Mouse (Mus musculus) midbrain, embryonic 13.5 days (tissue): ENCODE measurements around the gene Dnah8. TPM values are rescaled to one million over a fixed set of nuclear protein-coding genes. Genes with fewer than 3 reads are reported as not detected.
"Not testable (repeated sequence)": the region's sequence is repeated elsewhere in the genome, so short reads cannot be mapped to it uniquely, and the experiment has no call there.

Experiments used
- ATAC-seq: fragments of 200-750 bp; cut with Nextera tagmentation; 2 replicates; pipeline ENCODE4 v1.8.0; 2017; ENCODE audit warnings: mild to moderate bottlenecking, moderate TSS enrichment, moderate library complexity
- H3K27ac ChIP-seq: fragments of 300-500 bp; sonication (generic); 2 replicates; pipeline ENCODE4 v1.5.1; 2015; ENCODE audit warnings: inconsistent platforms, mild to moderate bottlenecking, moderate library complexity
- H3K27me3 ChIP-seq: fragments of 300-500 bp; sonication (generic); 2 replicates; pipeline ENCODE4 v1.6.1; 2015; ENCODE audit warnings: mild to moderate bottlenecking, inconsistent platforms
- H3K36me3 ChIP-seq: fragments of 300-500 bp; sonication (generic); 2 replicates; pipeline ENCODE4 v1.6.1; 2015; ENCODE audit warnings: mild to moderate bottlenecking, inconsistent platforms
- H3K4me1 ChIP-seq: fragments of 300-500 bp; sonication (generic); replicated peaks from 2 replicates; pipeline ENCODE4 v1.6.1; 2015; ENCODE audit warnings: inconsistent platforms
- H3K4me2 ChIP-seq: fragments of 300-500 bp; sonication (generic); replicated peaks from 2 replicates; pipeline ENCODE4 v1.6.1; 2015; ENCODE audit warnings: moderate library complexity, mild to moderate bottlenecking, inconsistent platforms
- H3K4me3 ChIP-seq: fragments of 300-500 bp; sonication (generic); replicated peaks from 2 replicates; pipeline ENCODE4 v1.5.1; 2015; ENCODE audit warnings: mild to moderate bottlenecking, inconsistent platforms
- H3K9ac ChIP-seq: fragments of 300-500 bp; sonication (generic); replicated peaks from 2 replicates; pipeline ENCODE4 v1.6.1; 2015; ENCODE audit warnings: mild to moderate bottlenecking, inconsistent platforms
- H3K9me3 ChIP-seq: fragments of 300-500 bp; sonication (generic); 2 replicates; pipeline ENCODE4 v1.6.1; 2016; ENCODE audit warnings: mild to moderate bottlenecking, inconsistent platforms
- WGBS: fragments of 180-500 bp; shearing (Covaris S2); methylation state at CpG from one replicate; pipeline ENCODE4 v1.1.7; 2015; 5-methylcytosine and 5-hydroxymethylcytosine counted together
- polyA plus RNA-seq: library from polyadenylated mRNA; unstranded; fragments of >200 nt; fragmentation: Nextera tagmentation; extraction: Ambion mirVana; gene quantifications from 2 replicates; pipeline ENCODE4 v1.2.1, GENCODE M21; 2015

Dnah8 gene
- 1.6 and 2.2 TPM in 2 replicates for polyA plus RNA-seq

DNA sequence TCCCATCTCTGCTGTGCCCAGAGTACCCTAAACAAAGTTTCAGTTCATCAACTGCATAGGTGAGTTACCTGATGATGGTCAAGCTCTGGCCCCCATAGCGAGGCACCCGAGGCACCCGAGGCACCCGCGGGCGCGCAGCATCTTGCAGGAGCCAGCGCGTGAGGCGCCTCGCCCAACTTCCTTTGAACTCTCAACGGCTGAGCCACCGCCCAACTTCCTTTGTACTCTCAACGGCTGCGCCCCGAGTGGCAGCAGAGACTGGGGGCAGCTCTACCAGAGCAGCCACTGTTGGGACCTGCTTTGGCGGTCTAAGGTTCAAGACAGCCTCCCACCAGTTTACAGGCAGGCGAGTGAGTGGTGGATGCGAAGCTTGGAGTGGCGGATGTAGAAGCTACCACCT, at the start of gene Dnah8:
Dnah8 (plus strand) TSS at position 223 of the 400 bp plus-strand sequence.
- not testable (repeated sequence) for H3K4me2 ChIP-seq, H3K9ac ChIP-seq, H3K27ac ChIP-seq, ATAC-seq, H3K9me3 ChIP-seq, H3K4me3 ChIP-seq, H3K27me3 ChIP-seq, H3K4me1 ChIP-seq, H3K36me3 ChIP-seq
- no CpG with 5 or more reads among the region's 20 CpGs for WGBS

DNA sequence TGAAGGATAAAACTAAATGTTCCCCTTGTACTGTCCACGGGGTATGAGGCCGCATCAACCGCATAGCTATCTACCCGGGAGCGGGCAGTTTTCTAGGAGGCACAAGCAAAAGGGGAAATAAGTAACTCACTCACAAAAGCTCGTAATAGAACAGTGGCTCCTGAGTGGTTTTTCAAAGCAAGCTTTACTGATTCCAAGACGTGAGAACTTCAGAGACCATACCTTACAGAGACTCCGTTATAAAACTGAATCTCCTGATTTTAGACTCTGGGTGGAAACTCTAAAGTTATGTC, 49.4 kb upstream of the Dnah8 start:
- H3K4me1 ChIP-seq, result peaks cover 30% of the 10 kb centered on the region
- no peak overlapping the region for H3K9ac ChIP-seq
- H3K4me2 ChIP-seq, result peak overlapping the region; percentile 75
- no peaks in the 10 kb centered on the region for H3K36me3 ChIP-seq
- no peak overlapping the region for H3K27ac ChIP-seq
- H3K9me3 ChIP-seq, result no peaks in the 10 kb centered on the region
- 77% methylated on average over 8 of the region's 8 CpGs for WGBS
- no peaks in the 10 kb centered on the region for H3K27me3 ChIP-seq
- H3K4me3 ChIP-seq, result peak overlapping the region; percentile 77
- no peak for ATAC-seq

DNA sequence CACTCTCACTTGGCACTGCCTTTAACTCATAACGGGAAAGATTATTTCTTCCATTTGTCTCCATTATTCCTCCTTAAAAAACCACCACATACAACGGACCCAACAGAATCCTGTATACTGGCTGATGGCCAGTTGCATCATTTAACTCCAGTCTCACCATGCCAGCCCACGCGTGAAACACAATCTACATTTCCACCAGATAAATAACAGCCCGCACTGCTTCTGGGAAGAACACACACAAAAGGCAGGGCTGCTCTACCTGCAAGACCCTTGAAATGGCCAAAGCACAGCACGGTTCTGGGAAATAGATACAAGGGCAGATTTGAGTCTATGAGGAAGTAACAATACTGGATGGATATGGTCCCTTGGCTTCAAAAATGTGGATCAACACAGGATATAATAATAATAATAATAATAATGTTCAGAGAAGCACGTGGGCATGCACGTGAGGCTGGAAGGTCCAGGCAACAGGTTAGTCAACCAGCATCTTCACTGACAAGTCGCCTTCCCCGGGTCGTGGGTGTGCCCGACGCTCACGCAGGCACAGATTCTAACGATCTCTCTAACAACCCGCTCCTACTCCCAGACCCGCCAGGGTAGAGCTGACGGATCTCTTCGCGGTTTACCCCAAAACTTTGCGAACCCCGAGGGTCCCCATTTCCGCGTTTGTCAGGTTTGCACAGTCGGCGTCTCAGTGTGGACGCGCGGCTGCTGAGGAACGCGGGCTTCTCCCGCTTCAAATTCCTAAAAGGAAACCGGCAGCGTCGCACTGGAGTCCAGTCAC, 48.8 kb upstream of the Dnah8 start:
- peak overlapping the region; percentile 75 for H3K9ac ChIP-seq
- ATAC-seq, result peak; percentile 53
- H3K9me3 ChIP-seq, result no peaks in the 10 kb centered on the region
- H3K4me3 ChIP-seq, result peak overlapping the region; percentile 77
- peak overlapping the region; percentile 90 for H3K27ac ChIP-seq
- 5% methylated on average over 35 of the region's 35 CpGs for WGBS
- H3K27me3 ChIP-seq, result no peaks in the 10 kb centered on the region
- H3K4me1 ChIP-seq, result peaks cover 30% of the 10 kb centered on the region
- no peaks in the 10 kb centered on the region for H3K36me3 ChIP-seq
- H3K4me2 ChIP-seq, result peak overlapping the region; percentile 75

DNA sequence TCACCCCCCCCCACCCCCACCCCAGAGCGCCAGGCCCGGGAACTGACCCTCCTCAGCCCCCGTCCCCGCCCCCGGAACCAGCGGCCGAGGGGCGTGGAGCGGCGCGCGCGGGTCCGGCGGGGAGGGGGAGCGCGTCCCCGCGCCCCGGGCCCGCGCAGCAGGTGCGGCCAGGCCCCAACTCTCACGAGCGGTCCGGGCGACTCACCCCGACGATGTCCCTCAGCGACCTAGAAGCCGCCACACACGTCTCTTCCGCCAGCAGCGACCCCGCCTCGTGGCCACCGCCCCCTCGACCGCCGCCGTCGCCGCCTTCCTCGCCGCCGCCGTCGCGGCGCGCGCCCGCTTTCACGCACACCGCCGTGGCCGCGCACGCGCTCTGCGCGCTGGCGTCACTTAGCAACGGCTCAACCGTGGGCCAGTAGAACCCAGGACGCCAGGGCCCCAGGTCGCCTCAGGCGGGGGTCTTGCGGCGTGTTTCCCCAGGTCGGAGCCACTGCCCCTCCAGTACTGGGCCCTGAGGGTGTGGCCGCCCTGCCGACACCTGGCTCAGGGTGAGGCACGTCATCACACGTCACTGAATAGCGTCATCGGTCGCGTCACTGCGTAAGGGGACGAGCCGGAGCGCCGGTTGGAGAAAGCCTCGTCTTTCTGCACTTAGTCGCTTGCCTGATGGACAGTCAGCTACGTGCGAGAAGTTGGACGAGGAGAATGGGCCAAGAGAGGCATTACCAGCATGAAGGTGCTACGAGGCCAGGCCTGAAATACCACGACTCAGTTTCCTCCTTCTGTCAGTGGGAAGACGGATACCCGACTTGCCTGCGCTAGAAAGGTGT, 48.0 kb upstream of the Dnah8 start, which contains the start of gene Btbd9:
Btbd9 (minus strand) TSS at position 548 of the 833 bp plus-strand sequence.
- H3K4me3 ChIP-seq, result peak within 1 kb of the TSS; percentile 77
- WGBS, result under 1% methylated on average over 78 of the region's 94 CpGs
- no peaks in the 10 kb centered on the region for H3K9me3 ChIP-seq
- H3K4me2 ChIP-seq, result peak within 1 kb of the TSS; percentile 75
- H3K4me1 ChIP-seq, result peaks cover 30% of the 10 kb centered on the region
- peak; percentile 94 for ATAC-seq
- no peaks in the 10 kb centered on the region for H3K36me3 ChIP-seq
- peak within 1 kb of the TSS; percentile 90 for H3K27ac ChIP-seq
- H3K27me3 ChIP-seq, result no peaks in the 10 kb centered on the region
- peak within 1 kb of the TSS; percentile 75 for H3K9ac ChIP-seq

DNA sequence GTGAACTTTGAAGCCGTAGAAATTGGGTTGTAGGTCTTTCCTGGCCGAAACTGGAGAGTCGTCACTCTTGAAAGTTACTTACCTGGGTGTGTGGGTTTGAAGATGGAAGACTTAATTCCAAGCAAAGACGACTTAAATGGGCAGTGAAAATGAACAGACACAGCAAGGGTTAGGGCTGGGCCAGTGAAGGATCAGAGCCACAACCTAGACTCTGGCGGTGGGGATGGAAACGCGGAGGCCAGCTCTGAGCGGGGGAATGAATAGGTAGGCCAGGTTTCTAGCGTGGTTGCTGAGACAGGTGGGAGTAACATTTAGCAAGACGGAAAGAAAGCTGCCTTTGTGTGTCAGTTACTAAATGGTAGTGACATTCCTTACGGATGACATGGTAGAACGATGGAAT, 47.2 kb upstream of the Dnah8 start:
- 64% methylated on average over 12 of the region's 12 CpGs for WGBS
- H3K27ac ChIP-seq, result peak overlapping the region; percentile 90; the same call in 1 of the 2 replicates

DNA sequence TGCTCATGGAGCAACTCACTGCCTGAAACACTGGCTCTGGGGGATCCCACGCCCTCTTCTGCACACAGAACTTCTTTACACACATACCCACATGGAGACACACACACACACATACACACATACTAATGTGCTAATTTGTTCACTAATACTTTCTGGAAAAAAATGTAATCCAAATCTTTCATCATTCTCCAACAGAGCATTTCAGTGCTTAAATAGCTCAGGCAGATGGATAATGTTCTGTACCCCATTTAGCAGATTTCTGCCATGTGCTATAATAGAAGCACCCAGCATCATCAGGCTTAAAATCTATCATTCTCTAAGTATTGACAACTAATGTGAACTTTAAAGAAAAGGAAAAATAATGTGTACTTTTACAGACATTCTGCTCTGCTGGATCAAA, 43.4 kb upstream of the Dnah8 start:
- H3K4me3 ChIP-seq, result no peak overlapping the region
- 87% methylated on average over 1 of the region's 1 CpGs for WGBS
- ATAC-seq, result no peak

More for the DNA sequence above, 47.2 kb upstream of the Dnah8 start:
- Histone ChIP-seq H3K27me3 (no peaks in the 10 kb centered on the region), H3K9ac (peak overlapping the region; percentile 75), H3K4me3 (peak overlapping the region; percentile 77), H3K9me3 (no peaks in the 10 kb centered on the region), H3K36me3 (no peaks in the 10 kb centered on the region), H3K4me2 (peak overlapping the region; percentile 75), H3K4me1 (peaks cover 30% of the 10 kb centered on the region)
- no peak for ATAC-seq

DNA sequence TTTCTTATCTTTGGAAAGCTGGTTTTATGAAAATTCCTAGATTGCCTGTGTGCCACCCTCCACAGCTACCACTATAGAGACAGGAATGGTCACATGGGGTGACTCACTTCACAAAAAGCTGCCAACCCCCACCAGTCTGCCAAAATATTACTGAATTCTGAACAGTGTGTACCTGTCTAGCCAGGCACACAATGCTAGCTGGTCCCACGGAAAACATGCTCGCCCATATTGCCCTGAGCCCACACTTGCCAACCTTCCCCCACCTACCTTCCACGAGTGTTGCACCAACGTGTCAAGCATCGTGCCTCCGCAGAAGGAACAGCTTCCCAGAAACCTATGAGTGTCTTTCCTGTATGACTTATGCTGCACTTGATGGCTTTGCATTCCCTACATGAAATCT, 43.0 kb upstream of the Dnah8 start:
- no peak overlapping the region for H3K9ac ChIP-seq
- 87% methylated on average over 6 of the region's 6 CpGs for WGBS
- no peak overlapping the region for H3K4me2 ChIP-seq
- no peak for ATAC-seq
- no peak overlapping the region for H3K27ac ChIP-seq
- no peak overlapping the region for H3K4me3 ChIP-seq
- H3K4me1 ChIP-seq, result peaks cover 14% of the 10 kb centered on the region
- H3K9me3 ChIP-seq, result no peaks in the 10 kb centered on the region
- H3K36me3 ChIP-seq, result no peaks in the 10 kb centered on the region
- no peaks in the 10 kb centered on the region for H3K27me3 ChIP-seq

More for the DNA sequence above, 43.4 kb upstream of the Dnah8 start:
- H3K4me1 ChIP-seq, result peaks cover 14% of the 10 kb centered on the region
- H3K4me2 ChIP-seq, result no peak overlapping the region
- no peak overlapping the region for H3K27ac ChIP-seq
- no peaks in the 10 kb centered on the region for H3K36me3 ChIP-seq
- H3K9ac ChIP-seq, result no peak overlapping the region
- no peaks in the 10 kb centered on the region for H3K9me3 ChIP-seq
- H3K27me3 ChIP-seq, result no peaks in the 10 kb centered on the region

DNA sequence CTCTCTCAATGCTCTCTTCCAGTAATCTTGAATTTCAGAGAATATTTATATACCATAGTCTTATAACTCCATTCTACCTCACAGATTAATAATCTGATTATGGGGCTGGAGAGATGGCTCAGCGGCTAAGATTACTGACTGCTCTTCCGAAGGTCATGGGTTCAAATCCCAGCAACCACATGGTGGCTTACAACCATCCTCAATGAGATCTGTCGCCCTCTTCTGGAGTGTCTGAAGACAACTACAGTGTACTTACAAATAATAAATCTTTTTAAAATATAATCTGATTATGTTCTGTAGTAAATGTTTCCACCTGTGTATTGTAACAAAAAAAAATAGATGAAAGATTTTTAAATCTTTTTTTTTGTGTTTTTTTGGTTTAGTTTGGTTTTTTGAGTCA, 41.8 kb upstream of the Dnah8 start:
- H3K27me3 ChIP-seq, result no peaks in the 10 kb centered on the region
- ATAC-seq, result no peak
- WGBS, result 86% methylated on average over 3 of the region's 3 CpGs

DNA sequence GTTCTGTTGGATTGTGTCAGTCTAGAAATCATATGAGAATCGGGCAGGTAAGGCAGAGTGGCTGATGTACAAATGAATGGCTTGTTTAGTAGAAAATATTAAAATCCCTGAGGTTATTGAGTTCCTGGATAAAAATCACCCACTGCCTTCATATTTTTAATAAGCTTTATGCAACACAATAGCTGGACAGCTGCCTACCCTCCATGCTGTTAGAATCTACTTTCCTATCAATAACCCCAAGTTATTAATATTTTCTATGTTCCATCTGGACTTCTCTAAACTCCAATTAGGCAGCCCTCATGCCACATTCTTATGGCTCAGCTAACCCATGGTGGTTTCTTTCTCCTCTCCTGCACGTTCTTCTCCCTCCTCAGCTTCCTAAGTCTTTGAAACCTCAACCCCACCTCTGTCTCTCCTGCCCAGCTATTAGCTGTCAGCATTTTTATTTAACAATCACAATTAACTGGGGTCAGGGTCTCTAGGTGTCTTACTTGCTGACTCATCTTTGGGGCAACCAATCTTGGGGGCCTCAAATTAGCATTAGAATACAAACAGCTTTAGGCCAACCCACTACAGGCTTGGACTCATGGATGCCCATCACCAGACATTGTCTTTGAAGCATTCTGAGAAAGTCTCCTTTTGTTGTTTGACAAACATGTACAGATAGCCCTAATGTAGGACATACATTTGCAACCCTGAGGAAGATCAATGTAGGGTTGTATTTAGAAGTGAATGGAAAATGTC, 40.7 kb upstream of the Dnah8 start:
- H3K9ac ChIP-seq, result no peak overlapping the region
- H3K4me1 ChIP-seq, result no peaks in the 10 kb centered on the region
- no peak overlapping the region for H3K4me3 ChIP-seq
- no peaks in the 10 kb centered on the region for H3K36me3 ChIP-seq
- no peak overlapping the region for H3K27ac ChIP-seq
- no peaks in the 10 kb centered on the region for H3K27me3 ChIP-seq
- WGBS, result 86% methylated on average over 2 of the region's 2 CpGs
- H3K9me3 ChIP-seq, result no peaks in the 10 kb centered on the region
- no peak for ATAC-seq
- H3K4me2 ChIP-seq, result no peak overlapping the region

More for the DNA sequence above, 41.8 kb upstream of the Dnah8 start:
- H3K27ac ChIP-seq, result no peak overlapping the region
- no peaks in the 10 kb centered on the region for H3K9me3 ChIP-seq
- H3K4me2 ChIP-seq, result no peak overlapping the region
- H3K4me1 ChIP-seq, result peaks cover 6% of the 10 kb centered on the region; the same call in 1 of the 2 replicates
- no peak overlapping the region for H3K4me3 ChIP-seq
- no peaks in the 10 kb centered on the region for H3K36me3 ChIP-seq
- H3K9ac ChIP-seq, result no peak overlapping the region

DNA sequence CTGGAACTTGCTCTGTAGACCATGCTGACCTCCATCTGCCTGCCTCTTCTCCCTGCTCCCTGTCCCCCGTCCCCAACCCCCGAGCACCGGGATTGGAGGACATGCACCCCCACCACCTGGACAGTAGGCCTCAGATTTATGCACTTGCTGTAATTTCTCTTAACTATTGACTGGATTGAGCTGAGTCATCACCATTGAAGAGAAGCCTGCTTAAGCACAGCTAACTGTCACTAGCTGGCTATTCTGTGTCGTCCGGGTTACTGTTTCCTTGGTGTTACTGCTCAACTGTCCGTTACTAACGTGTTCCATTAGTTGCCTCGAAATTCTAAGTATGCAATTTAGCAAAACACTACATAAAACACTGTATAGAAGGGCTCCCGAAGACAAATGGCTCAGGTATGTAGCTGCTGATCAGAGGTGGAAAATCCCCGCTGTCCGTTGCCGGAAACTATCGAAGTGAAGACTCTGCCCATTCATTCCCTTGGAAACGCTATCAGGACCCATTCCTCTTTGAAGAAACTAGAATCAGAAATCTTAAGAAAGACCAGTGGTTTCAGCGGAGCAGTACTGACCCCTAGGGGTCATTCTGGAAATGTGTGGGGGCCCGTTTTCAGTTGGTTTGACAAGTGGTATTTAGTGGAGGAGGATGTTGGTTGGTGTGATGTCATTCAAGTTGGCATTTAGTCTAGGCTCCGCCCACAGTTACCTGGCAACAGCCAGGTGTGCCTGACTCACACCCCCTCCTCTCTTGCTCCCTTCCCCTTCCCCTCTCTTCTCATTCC, 33.5 kb upstream of the Dnah8 start:
- WGBS, result 41% methylated on average over 17 of the region's 17 CpGs
- peaks cover 12% of the 10 kb centered on the region; the same call in 1 of the 2 replicates for H3K36me3 ChIP-seq
- no peak overlapping the region for H3K4me3 ChIP-seq
- no peaks in the 10 kb centered on the region for H3K9me3 ChIP-seq
- no peak overlapping the region for H3K27ac ChIP-seq
- H3K9ac ChIP-seq, result no peak overlapping the region
- ATAC-seq, result peak; percentile 40
- peaks cover 20% of the 10 kb centered on the region for H3K4me1 ChIP-seq
- H3K27me3 ChIP-seq, result no peaks in the 10 kb centered on the region
- H3K4me2 ChIP-seq, result peak overlapping the region; percentile 7; the same call in 1 of the 2 replicates

DNA sequence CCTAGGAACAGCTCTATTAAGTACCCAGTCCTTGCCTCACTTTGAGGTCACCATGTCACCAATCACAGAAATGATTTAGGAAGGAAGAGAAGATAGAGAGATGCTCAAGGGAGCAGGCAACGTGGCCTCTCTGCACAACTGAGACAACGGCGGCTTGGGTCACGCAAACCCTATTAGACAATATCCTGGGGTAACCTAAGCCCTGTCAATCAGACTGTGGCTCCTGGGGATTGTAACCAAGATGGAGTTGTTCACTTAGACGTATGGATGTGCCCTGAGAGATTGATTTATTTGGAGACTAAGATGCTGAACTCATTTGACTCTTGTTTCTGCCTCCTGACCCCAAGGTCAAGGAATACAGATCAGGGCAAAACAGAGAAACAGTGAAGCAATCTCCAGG, 29.7 kb upstream of the Dnah8 start:
- H3K9me3 ChIP-seq, result no peaks in the 10 kb centered on the region
- 50% methylated on average over 5 of the region's 5 CpGs for WGBS
- peaks cover 21% of the 10 kb centered on the region for H3K4me1 ChIP-seq
- no peak for ATAC-seq
- H3K9ac ChIP-seq, result no peak overlapping the region
- H3K4me2 ChIP-seq, result no peak overlapping the region
- H3K27me3 ChIP-seq, result no peaks in the 10 kb centered on the region
- H3K36me3 ChIP-seq, result peaks cover 41% of the 10 kb centered on the region
- peak overlapping the region; percentile 65 for H3K27ac ChIP-seq
- H3K4me3 ChIP-seq, result no peak overlapping the region
